Mouse (Mus musculus) kidney, embryonic 16.5 days (tissue): ENCODE data around the gene Foxd1. TPM values are rescaled to one million over a fixed set of nuclear protein-coding genes. Genes with fewer than 3 reads are reported as not detected.

Experiments
- ATAC-seq: fragments of 200-750 bp; cut with Nextera tagmentation; 2 replicates; pipeline ENCODE4 v1.8.0; 2017; ENCODE audit warnings: moderate TSS enrichment; ENCODE audit not compliant: low FRiP score, low TSS enrichment
- H3K27ac ChIP-seq: fragments of 300-500 bp; sonication (generic); 2 replicates; pipeline ENCODE4 v1.5.1; 2014; ENCODE audit warnings: low read length
- H3K27me3 ChIP-seq: fragments of 300-500 bp; sonication (generic); 2 replicates; pipeline ENCODE4 v1.6.1; 2014; ENCODE audit warnings: low read length, control low read depth, mixed read lengths; ENCODE audit not compliant: insufficient read depth
- H3K36me3 ChIP-seq: fragments of 300-500 bp; sonication (generic); 2 replicates; pipeline ENCODE4 v1.6.1; 2014; ENCODE audit warnings: low read length, control low read depth, mixed read lengths; ENCODE audit not compliant: insufficient read depth
- H3K4me1 ChIP-seq: fragments of 300-500 bp; sonication (generic); 2 replicates; pipeline ENCODE4 v1.6.1; 2014; ENCODE audit warnings: low read length, control low read depth, mixed read lengths; ENCODE audit not compliant: insufficient read depth
- H3K4me2 ChIP-seq: fragments of 300-500 bp; sonication (generic); replicated peaks from 2 replicates; pipeline ENCODE4 v1.6.1; 2014; ENCODE audit warnings: low read depth, low read length
- H3K4me3 ChIP-seq: fragments of 300-500 bp; sonication (generic); 2 replicates; pipeline ENCODE4 v1.5.1; 2014; ENCODE audit warnings: mild to moderate bottlenecking, low read length
- H3K9ac ChIP-seq: fragments of 300-500 bp; sonication (generic); replicated peaks from 2 replicates; pipeline ENCODE4 v1.6.1; 2014; ENCODE audit warnings: low read length
- H3K9me3 ChIP-seq: fragments of 300-500 bp; sonication (generic); 2 replicates; pipeline ENCODE4 v1.6.1; 2016; ENCODE audit warnings: low read length, control low read depth
- WGBS: fragments of 180-500 bp; shearing (Covaris S2); extraction: QIAGEN DNeasy Blood & Tissue Kit; methylation state at CpG from one replicate; pipeline ENCODE4 v1.1.7; 2014; 5-methylcytosine and 5-hydroxymethylcytosine counted together
- polyA plus RNA-seq: library from polyadenylated mRNA; unstranded; fragments of >200 nt; fragmentation: Nextera tagmentation; extraction: Ambion mirVana; gene quantifications from 2 replicates; pipeline ENCODE4 v1.2.1, GENCODE M21; 2015

The Foxd1 gene
- polyA plus RNA-seq, 1 experiment from 2014 or later = 2.5 TPM

GRCm38 (mm10) chr13:98360391-98360790 lies 6.3 kb downstream of the Foxd1 start:
- H3K36me3 ChIP-seq = no peaks in the 10 kb centered on the region
- 7% methylated on average over 6 of the region's 6 CpGs for WGBS
- H3K4me1 ChIP-seq = peaks cover 22% of the 10 kb centered on the region
- no peaks in the 10 kb centered on the region for H3K9me3 ChIP-seq
- H3K27ac ChIP-seq = no peak overlapping the region
- H3K4me3 ChIP-seq = no peak overlapping the region
- H3K4me2 ChIP-seq = no peak overlapping the region
- H3K27me3 ChIP-seq = peaks cover 61% of the 10 kb centered on the region
- no peak for ATAC-seq
- no peak overlapping the region for H3K9ac ChIP-seq

DNA sequence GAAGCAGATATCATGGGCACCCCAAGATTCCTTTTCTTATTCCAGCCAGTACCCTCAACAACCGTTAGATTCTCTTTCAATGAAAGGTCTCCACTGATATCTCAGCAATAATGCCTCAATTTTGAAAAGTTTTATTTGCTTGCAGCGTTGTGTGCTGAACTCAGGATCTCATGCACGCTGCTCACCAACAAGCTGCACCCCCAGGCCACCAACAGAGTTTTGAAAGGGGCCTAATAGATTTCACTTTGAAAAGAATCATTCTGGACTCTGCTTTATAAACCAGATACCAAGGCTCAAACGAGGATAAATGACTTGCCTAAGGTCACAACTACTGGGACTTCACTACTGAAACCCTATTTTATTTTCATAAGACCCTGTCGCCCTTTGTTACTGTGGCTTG lies 7.1 kb downstream of the Foxd1 start:
- H3K27ac ChIP-seq = no peak overlapping the region
- H3K4me1 ChIP-seq = peaks cover 24% of the 10 kb centered on the region
- no peak for ATAC-seq
- 43% methylated on average over 5 of the region's 5 CpGs for WGBS
- H3K4me2 ChIP-seq = no peak overlapping the region
- H3K9ac ChIP-seq = no peak overlapping the region
- peaks cover 60% of the 10 kb centered on the region for H3K27me3 ChIP-seq
- no peak overlapping the region for H3K4me3 ChIP-seq
- H3K9me3 ChIP-seq = no peaks in the 10 kb centered on the region
- H3K36me3 ChIP-seq = no peaks in the 10 kb centered on the region

GRCm38 (mm10) chr13:98363046-98363445 lies 9.0 kb downstream of the Foxd1 start:
- no peak for ATAC-seq
- Histone ChIP-seq H3K4me1 (peaks cover 39% of the 10 kb centered on the region), H3K4me3 (no peak overlapping the region), H3K27ac (no peak overlapping the region), H3K4me2 (no peak overlapping the region), H3K27me3 (peaks cover 72% of the 10 kb centered on the region), H3K36me3 (no peaks in the 10 kb centered on the region), H3K9ac (no peak overlapping the region), H3K9me3 (no peaks in the 10 kb centered on the region)
- WGBS = 31% methylated on average over 4 of the region's 4 CpGs

- Histone ChIP-seq H3K4me2 (peak overlapping the region; percentile 78; the same call in 1 of the 2 replicates), H3K36me3 (no peaks in the 10 kb centered on the region), H3K27ac (no peak overlapping the region), H3K4me3 (no peak overlapping the region), H3K9me3 (no peaks in the 10 kb centered on the region), H3K27me3 (peaks cover 74% of the 10 kb centered on the region), H3K4me1 (peaks cover 25% of the 10 kb centered on the region), H3K9ac (no peak overlapping the region)
- WGBS = 3% methylated on average over 8 of the region's 8 CpGs
- no peak for ATAC-seq
Observed at GRCm38 (mm10) chr13:98365081-98365480, 11.0 kb downstream of the Foxd1 start.

DNA sequence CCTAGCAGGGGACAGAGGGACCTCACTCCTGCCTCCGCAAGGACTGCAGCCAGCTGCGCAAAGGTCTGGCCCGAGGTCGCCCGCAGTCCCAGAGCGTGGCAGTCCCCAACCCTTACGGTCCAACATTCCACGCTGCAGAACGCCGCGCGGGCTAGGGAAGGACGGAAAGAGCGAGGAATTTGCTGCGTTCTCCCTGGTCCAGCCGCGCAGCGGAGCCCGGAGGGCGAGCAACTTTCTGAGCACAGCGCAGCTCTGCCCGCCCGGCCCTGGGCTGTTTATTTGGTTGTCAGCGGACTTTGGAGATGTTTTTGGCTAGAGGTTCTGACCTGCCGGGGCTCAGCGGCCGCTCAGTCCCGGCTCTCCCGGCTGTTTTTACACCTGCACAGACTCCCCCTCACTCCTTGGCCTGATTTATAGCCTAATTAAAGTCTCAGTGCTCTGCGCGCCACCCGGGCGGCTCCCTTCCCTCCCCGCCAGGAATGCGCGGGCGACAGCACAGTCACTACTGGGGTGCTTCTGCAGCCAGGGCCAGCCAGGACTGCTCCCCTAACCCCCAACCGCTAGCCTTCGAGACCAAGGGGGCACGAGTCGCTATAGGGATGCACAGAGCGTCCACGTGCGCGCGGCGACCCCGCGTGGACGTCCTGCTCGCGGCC lies 11.9 kb downstream of the Foxd1 start:
- Histone ChIP-seq H3K9me3 (no peaks in the 10 kb centered on the region), H3K27me3 (peaks cover 70% of the 10 kb centered on the region), H3K4me1 (peaks cover 23% of the 10 kb centered on the region), H3K27ac (peak overlapping the region; percentile 81), H3K4me3 (peak overlapping the region; percentile 42), H3K4me2 (peak overlapping the region; percentile 78), H3K9ac (peak overlapping the region; percentile 56), H3K36me3 (no peaks in the 10 kb centered on the region)
- peak; percentile 92 for ATAC-seq
- under 1% methylated on average over 51 of the region's 52 CpGs for WGBS

DNA sequence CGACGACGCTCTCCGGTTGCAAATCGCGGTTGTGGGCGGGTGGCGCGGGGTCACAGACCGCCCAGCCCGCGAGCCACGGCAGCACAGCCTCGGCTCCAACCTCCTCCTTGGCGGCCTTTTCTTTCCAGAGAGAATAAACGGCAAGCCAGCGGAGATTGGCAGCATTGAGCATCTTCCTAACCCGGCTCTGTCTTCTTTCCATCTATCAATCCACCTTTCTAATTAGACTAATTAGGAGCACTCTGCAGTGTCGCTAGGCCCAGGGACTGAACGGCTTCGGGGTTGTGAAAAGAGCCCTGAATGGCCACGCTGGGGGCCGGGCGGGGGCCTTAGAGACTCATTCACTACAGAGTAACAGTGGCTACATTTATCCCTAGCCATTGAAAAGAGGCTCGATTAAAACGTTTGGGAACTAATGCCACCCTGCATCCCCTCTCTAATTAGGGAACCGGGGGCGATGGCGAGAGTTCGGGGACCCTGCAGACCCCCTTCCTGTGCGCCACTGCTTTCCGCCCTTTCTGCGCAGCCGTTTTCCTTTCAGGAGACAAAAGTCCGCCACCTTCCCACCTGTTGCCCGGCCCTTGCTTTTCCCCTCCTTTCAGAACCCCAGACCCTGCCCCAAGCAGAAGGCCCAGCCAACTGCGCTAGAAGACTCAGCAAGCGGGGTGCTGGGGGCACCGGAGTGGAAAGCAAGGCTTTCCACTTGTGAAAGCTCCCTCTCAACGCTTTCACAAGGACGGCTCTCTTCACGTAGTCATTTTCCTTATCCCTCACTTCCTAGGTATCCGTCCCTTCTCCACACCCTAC lies 12.6 kb downstream of the Foxd1 start:
- no peaks in the 10 kb centered on the region for H3K36me3 ChIP-seq
- 5% methylated on average over 43 of the region's 43 CpGs for WGBS
- peaks cover 63% of the 10 kb centered on the region for H3K27me3 ChIP-seq
- peak overlapping the region; percentile 42 for H3K4me3 ChIP-seq
- peak; percentile 50; the same call in 1 of the 2 replicates for ATAC-seq
- no peaks in the 10 kb centered on the region for H3K9me3 ChIP-seq
- peak overlapping the region; percentile 78 for H3K4me2 ChIP-seq
- H3K27ac ChIP-seq = peak overlapping the region; percentile 66
- peaks cover 21% of the 10 kb centered on the region for H3K4me1 ChIP-seq
- H3K9ac ChIP-seq = peak overlapping the region; percentile 56

- no peak for ATAC-seq
- peaks cover 21% of the 10 kb centered on the region for H3K4me1 ChIP-seq
- H3K4me2 ChIP-seq = no peak overlapping the region
- no peaks in the 10 kb centered on the region for H3K9me3 ChIP-seq
- H3K4me3 ChIP-seq = no peak overlapping the region
- no peaks in the 10 kb centered on the region for H3K36me3 ChIP-seq
- 34% methylated on average over 3 of the region's 3 CpGs for WGBS
- H3K9ac ChIP-seq = no peak overlapping the region
- H3K27me3 ChIP-seq = peaks cover 59% of the 10 kb centered on the region
- no peak overlapping the region for H3K27ac ChIP-seq
Observed at GRCm38 (mm10) chr13:98367601-98368000, 13.6 kb downstream of the Foxd1 start.

DNA sequence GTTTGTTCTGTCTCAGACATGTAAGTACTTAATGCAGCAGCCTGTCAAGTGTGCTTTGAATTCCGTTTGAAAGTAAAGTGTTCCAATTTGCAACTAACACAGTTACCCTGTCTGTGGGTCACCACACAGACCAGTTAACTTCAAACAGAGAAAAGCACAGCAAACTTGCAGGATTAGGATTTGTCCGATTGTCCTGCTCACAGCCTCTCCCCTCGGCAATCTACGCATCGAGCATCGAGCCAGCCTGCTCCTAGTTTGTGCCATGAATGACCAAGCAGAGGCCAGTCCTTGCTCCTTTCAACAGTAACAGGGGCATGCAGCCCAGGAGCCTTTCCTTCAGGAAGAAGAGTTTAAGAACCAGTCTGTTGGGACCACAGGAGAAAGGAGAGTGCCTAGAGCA lies 15.0 kb downstream of the Foxd1 start:
- no peaks in the 10 kb centered on the region for H3K9me3 ChIP-seq
- H3K4me3 ChIP-seq = no peak overlapping the region
- no peak overlapping the region for H3K4me2 ChIP-seq
- no peaks in the 10 kb centered on the region for H3K36me3 ChIP-seq
- H3K27me3 ChIP-seq = peaks cover 58% of the 10 kb centered on the region
- peaks cover 21% of the 10 kb centered on the region for H3K4me1 ChIP-seq
- H3K27ac ChIP-seq = no peak overlapping the region
- ATAC-seq = no peak
- H3K9ac ChIP-seq = no peak overlapping the region
- 47% methylated on average over 6 of the region's 6 CpGs for WGBS

DNA sequence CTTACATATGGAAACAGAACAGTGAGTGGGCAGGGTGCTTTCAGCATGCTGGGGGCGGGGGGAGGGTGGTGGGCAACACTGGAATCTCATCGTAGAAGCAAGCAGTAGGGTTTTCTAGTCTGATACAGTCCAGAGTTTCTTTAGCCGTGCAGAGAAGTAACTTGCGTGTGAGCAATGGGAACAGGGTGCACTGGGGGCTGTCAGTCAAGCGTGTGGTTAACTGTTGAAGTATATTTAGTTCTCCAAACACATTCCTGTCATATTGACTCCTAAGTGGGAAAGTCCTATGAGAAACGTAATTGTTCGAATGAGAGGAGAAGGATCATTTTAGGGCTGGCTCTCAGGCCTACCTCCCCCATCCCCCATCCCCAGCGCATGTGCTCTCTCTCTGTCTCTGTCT lies 20.5 kb downstream of the Foxd1 start:
- Histone ChIP-seq H3K36me3 (no peaks in the 10 kb centered on the region), H3K4me2 (no peak overlapping the region), H3K9me3 (no peaks in the 10 kb centered on the region), H3K4me3 (no peak overlapping the region), H3K9ac (no peak overlapping the region), H3K4me1 (no peaks in the 10 kb centered on the region), H3K27me3 (peaks cover 29% of the 10 kb centered on the region), H3K27ac (no peak overlapping the region)
- WGBS = 61% methylated on average over 8 of the region's 8 CpGs
- no peak for ATAC-seq

DNA sequence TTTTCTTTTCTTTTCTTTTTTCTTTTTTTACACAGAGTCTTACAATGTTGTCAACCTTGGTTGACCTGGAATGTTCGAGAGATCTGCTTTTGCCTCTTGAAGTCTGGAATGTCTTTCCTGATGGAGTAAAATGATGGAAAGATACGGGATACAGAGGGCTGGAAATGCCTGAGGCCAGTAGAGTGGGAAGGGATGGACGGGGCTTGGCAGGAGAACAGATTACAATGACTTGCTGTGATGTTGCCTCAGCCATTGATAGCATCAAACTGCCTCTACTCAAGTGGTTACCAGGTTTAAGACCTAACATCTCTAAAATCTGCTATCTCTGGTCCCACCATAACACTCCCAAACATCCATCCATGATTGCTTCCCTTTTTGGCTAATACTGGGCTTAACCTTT lies 20.9 kb downstream of the Foxd1 start:
- ATAC-seq = no peak
- Histone ChIP-seq H3K9me3 (no peaks in the 10 kb centered on the region), H3K27me3 (peaks cover 26% of the 10 kb centered on the region), H3K36me3 (no peaks in the 10 kb centered on the region), H3K4me3 (no peak overlapping the region), H3K4me2 (no peak overlapping the region), H3K27ac (no peak overlapping the region), H3K4me1 (no peaks in the 10 kb centered on the region), H3K9ac (no peak overlapping the region)
- WGBS = 60% methylated on average over 3 of the region's 3 CpGs
